Mouse (Mus musculus): ENCODE data around the gene Rerg. TPM values are rescaled to one million over a fixed set of nuclear protein-coding genes. Genes with fewer than 3 reads are reported as not detected.
A peak's percentile ranks its signal among the peaks of the same experiment; 100 is the strongest.
"Not testable (repeated sequence)": the region's sequence is repeated elsewhere in the genome, so short reads cannot be mapped to it uniquely, and the experiment has no call there.

Rerg gene
- polyA plus RNA-seq, 1 experiment from 2014 or later = 3.6 TPM

- WGBS = 90% methylated on average over 2 of the region's 2 CpGs
- DNase-seq (ENCODE audit: low spot score) = no peak
- Histone ChIP-seq H3K36me3 (replicated peaks) (no peaks in the 10 kb centered on the region), H3K4me1 (no peaks in the 10 kb centered on the region), H3K9me3 (no peaks in the 10 kb centered on the region), H3K27me3 (replicated peaks; ENCODE audit: low read depth, poor library complexity, severe bottlenecking) (no peaks in the 10 kb centered on the region), H3K27ac (replicated peaks) (no peak overlapping the region), H3K4me3 (no peak overlapping the region)
Observed at GRCm38 (mm10) chr6:137058257-137058656, 112.0 kb downstream of the Rerg start.

GRCm38 (mm10) chr6:137054073-137054472 lies 116.2 kb downstream of the Rerg start:
- H3K4me1 ChIP-seq = no peaks in the 10 kb centered on the region
- no peaks in the 10 kb centered on the region for H3K27me3 ChIP-seq (replicated peaks; ENCODE audit: low read depth, poor library complexity, severe bottlenecking)
- H3K9me3 ChIP-seq = peaks cover 6% of the 10 kb centered on the region; the same call in 1 of the 2 replicates
- H3K4me3 ChIP-seq = no peak overlapping the region
- WGBS = 87% methylated on average over 2 of the region's 2 CpGs
- no peak for DNase-seq (ENCODE audit: low spot score)
- no peak overlapping the region for H3K27ac ChIP-seq (replicated peaks)
- no peaks in the 10 kb centered on the region for H3K36me3 ChIP-seq (replicated peaks)

- no peaks in the 10 kb centered on the region for H3K4me1 ChIP-seq
- H3K36me3 ChIP-seq (replicated peaks) = no peaks in the 10 kb centered on the region
- H3K4me3 ChIP-seq = no peak overlapping the region
- DNase-seq (ENCODE audit: low spot score) = peak; percentile 30
- H3K9me3 ChIP-seq = peaks cover 6% of the 10 kb centered on the region; the same call in 1 of the 2 replicates
- WGBS = 78% methylated on average over 5 of the region's 5 CpGs
- H3K27me3 ChIP-seq (replicated peaks; ENCODE audit: low read depth, poor library complexity, severe bottlenecking) = no peaks in the 10 kb centered on the region
- no peak overlapping the region for H3K27ac ChIP-seq (replicated peaks)
Observed at GRCm38 (mm10) chr6:137053464-137053863, 116.8 kb downstream of the Rerg start.

GRCm38 (mm10) chr6:137053006-137053405 lies 117.3 kb downstream of the Rerg start:
- Histone ChIP-seq H3K27me3 (replicated peaks; ENCODE audit: low read depth, poor library complexity, severe bottlenecking) (no peaks in the 10 kb centered on the region), H3K4me3 (no peak overlapping the region), H3K36me3 (replicated peaks) (no peaks in the 10 kb centered on the region), H3K4me1 (no peaks in the 10 kb centered on the region), H3K9me3 (peaks cover 6% of the 10 kb centered on the region; the same call in 1 of the 2 replicates), H3K27ac (replicated peaks) (no peak overlapping the region)
- 93% methylated on average over 9 of the region's 9 CpGs for WGBS
- no peak for DNase-seq (ENCODE audit: low spot score)

- WGBS = 92% methylated on average over 11 of the region's 11 CpGs
- no peaks in the 10 kb centered on the region for H3K27me3 ChIP-seq (replicated peaks; ENCODE audit: low read depth, poor library complexity, severe bottlenecking)
- DNase-seq (ENCODE audit: low spot score) = no peak
- peaks cover 6% of the 10 kb centered on the region; the same call in 1 of the 2 replicates for H3K9me3 ChIP-seq
- H3K4me1 ChIP-seq = no peaks in the 10 kb centered on the region
- no peaks in the 10 kb centered on the region for H3K36me3 ChIP-seq (replicated peaks)
- no peak overlapping the region for H3K27ac ChIP-seq (replicated peaks)
- no peak overlapping the region for H3K4me3 ChIP-seq
Observed at GRCm38 (mm10) chr6:137047036-137047435, 123.3 kb downstream of the Rerg start.

GRCm38 (mm10) chr6:137045011-137045504 lies 125.2 kb downstream of the Rerg start:
- Histone ChIP-seq H3K36me3 (replicated peaks) (no peaks in the 10 kb centered on the region), H3K4me1 (no peaks in the 10 kb centered on the region), H3K27ac (replicated peaks) (no peak overlapping the region), H3K9me3 (peaks cover 6% of the 10 kb centered on the region; the same call in 1 of the 2 replicates), H3K27me3 (replicated peaks; ENCODE audit: low read depth, poor library complexity, severe bottlenecking) (no peaks in the 10 kb centered on the region), H3K4me3 (no peak overlapping the region)
- 88% methylated on average over 9 of the region's 9 CpGs for WGBS
- no peak for DNase-seq (ENCODE audit: low spot score)

- not testable (repeated sequence) for H3K9me3 ChIP-seq; H3K27me3 ChIP-seq (replicated peaks; ENCODE audit: low read depth, poor library complexity, severe bottlenecking); H3K4me1 ChIP-seq; H3K4me3 ChIP-seq; H3K27ac ChIP-seq (replicated peaks); H3K36me3 ChIP-seq (replicated peaks); DNase-seq (ENCODE audit: low spot score)
- WGBS = 88% methylated on average over 8 of the region's 8 CpGs
Observed at GRCm38 (mm10) chr6:137035611-137036395, 134.5 kb downstream of the Rerg start.

GRCm38 (mm10) chr6:137030611-137031097 lies 139.6 kb downstream of the Rerg start:
- Histone ChIP-seq H3K27me3 (replicated peaks; ENCODE audit: low read depth, poor library complexity, severe bottlenecking) (no peaks in the 10 kb centered on the region), H3K9me3 (no peaks in the 10 kb centered on the region), H3K36me3 (replicated peaks) (no peaks in the 10 kb centered on the region), H3K4me1 (no peaks in the 10 kb centered on the region), H3K27ac (replicated peaks) (no peak overlapping the region), H3K4me3 (no peak overlapping the region)
- DNase-seq (ENCODE audit: low spot score) = no peak
- 84% methylated on average over 6 of the region's 6 CpGs for WGBS

GRCm38 (mm10) chr6:137029931-137030610 lies 140.2 kb downstream of the Rerg start:
- no peak overlapping the region for H3K27ac ChIP-seq (replicated peaks)
- H3K9me3 ChIP-seq = no peaks in the 10 kb centered on the region
- WGBS = 82% methylated on average over 7 of the region's 7 CpGs
- no peaks in the 10 kb centered on the region for H3K4me1 ChIP-seq
- no peak overlapping the region for H3K4me3 ChIP-seq
- no peaks in the 10 kb centered on the region for H3K36me3 ChIP-seq (replicated peaks)
- no peak for DNase-seq (ENCODE audit: low spot score)
- H3K27me3 ChIP-seq (replicated peaks; ENCODE audit: low read depth, poor library complexity, severe bottlenecking) = no peaks in the 10 kb centered on the region

GRCm38 (mm10) chr6:137025461-137025860 lies 144.8 kb downstream of the Rerg start:
- Histone ChIP-seq H3K9me3 (no peaks in the 10 kb centered on the region), H3K4me1 (no peaks in the 10 kb centered on the region), H3K27me3 (replicated peaks; ENCODE audit: low read depth, poor library complexity, severe bottlenecking) (no peaks in the 10 kb centered on the region), H3K36me3 (replicated peaks) (no peaks in the 10 kb centered on the region), H3K27ac (replicated peaks) (no peak overlapping the region), H3K4me3 (no peak overlapping the region)
- 75% methylated on average over 5 of the region's 5 CpGs for WGBS
- no peak for DNase-seq (ENCODE audit: low spot score)

GRCm38 (mm10) chr6:137024541-137024940 lies 145.8 kb downstream of the Rerg start:
- Histone ChIP-seq H3K27ac (replicated peaks) (no peak overlapping the region), H3K36me3 (replicated peaks) (no peaks in the 10 kb centered on the region), H3K4me1 (no peaks in the 10 kb centered on the region), H3K4me3 (no peak overlapping the region), H3K9me3 (no peaks in the 10 kb centered on the region), H3K27me3 (replicated peaks; ENCODE audit: low read depth, poor library complexity, severe bottlenecking) (no peaks in the 10 kb centered on the region)
- no peak for DNase-seq (ENCODE audit: low spot score)
- WGBS = 93% methylated on average over 2 of the region's 2 CpGs

- DNase-seq (ENCODE audit: low spot score) = no peak
- Histone ChIP-seq H3K27me3 (replicated peaks; ENCODE audit: low read depth, poor library complexity, severe bottlenecking) (no peaks in the 10 kb centered on the region), H3K4me1 (no peaks in the 10 kb centered on the region), H3K4me3 (no peak overlapping the region), H3K9me3 (no peaks in the 10 kb centered on the region), H3K36me3 (replicated peaks) (no peaks in the 10 kb centered on the region), H3K27ac (replicated peaks) (no peak overlapping the region)
- WGBS = 90% methylated on average over 7 of the region's 7 CpGs
Observed at GRCm38 (mm10) chr6:137017216-137017973, 152.9 kb downstream of the Rerg start.
